Mouse (Mus musculus) forebrain, embryonic 16.5 days (tissue): ENCODE measurements at regions not wholly inside any gene's neighbourhood (a gene's known extent, or its start where the extent isn't known, plus 50 kb on each side); places are given as distances from the start of the nearest gene placed in this dataset.
A peak's percentile ranks its signal among the peaks of the same experiment; 100 is the strongest.

Experiments
- ATAC-seq: fragments of 200-750 bp; cut with Nextera tagmentation; 2 replicates; pipeline ENCODE4 v1.8.0; 2017; ENCODE audit warnings: mild to moderate bottlenecking, moderate library complexity
- H3K27ac ChIP-seq: fragments of 300-500 bp; sonication (generic); 2 replicates; pipeline ENCODE4 v1.5.1; 2014; ENCODE audit warnings: low read length, control low read depth
- H3K27me3 ChIP-seq: fragments of 300-500 bp; sonication (generic); replicated peaks from 2 replicates; pipeline ENCODE4 v1.6.1; 2014; ENCODE audit warnings: low read length; ENCODE audit not compliant: control insufficient read depth, insufficient read depth
- H3K36me3 ChIP-seq: fragments of 300-500 bp; sonication (generic); 2 replicates; pipeline ENCODE4 v1.6.1; 2014; ENCODE audit not compliant: control insufficient read depth, insufficient read depth
- H3K4me1 ChIP-seq: fragments of 300-500 bp; sonication (generic); replicated peaks from 2 replicates; pipeline ENCODE4 v1.6.1; 2014; ENCODE audit warnings: low read length; ENCODE audit not compliant: control insufficient read depth, insufficient read depth
- H3K4me2 ChIP-seq: fragments of 300-500 bp; sonication (generic); 2 replicates; pipeline ENCODE4 v1.6.1; 2014; ENCODE audit warnings: mild to moderate bottlenecking, low read length, control low read depth
- H3K4me3 ChIP-seq: fragments of 300-500 bp; sonication (generic); replicated peaks from 2 replicates; pipeline ENCODE4 v1.5.1; 2014; ENCODE audit warnings: mild to moderate bottlenecking, low read length, control low read depth
- H3K9ac ChIP-seq: fragments of 300-500 bp; sonication (generic); replicated peaks from 2 replicates; pipeline ENCODE4 v1.6.1; 2014; ENCODE audit warnings: low read depth, low read length, control low read depth
- H3K9me3 ChIP-seq: fragments of 300-500 bp; sonication (generic); 2 replicates; pipeline ENCODE4 v1.6.1; 2016; ENCODE audit warnings: low read length; ENCODE audit not compliant: control insufficient read depth
- WGBS: fragments of 180-500 bp; shearing (Covaris S2); extraction: QIAGEN DNeasy Blood & Tissue Kit; methylation state at CpG from one replicate; pipeline ENCODE4 v1.1.7; 2014; 5-methylcytosine and 5-hydroxymethylcytosine counted together

GRCm38 (mm10) chr1:52397460-52397859 lies 103.0 kb downstream of the Nab1 start:
- WGBS: 77% methylated on average over 3 of the region's 3 CpGs
- no peaks in the 10 kb centered on the region for H3K4me1 ChIP-seq
- no peak overlapping the region for H3K27ac ChIP-seq
- no peaks in the 10 kb centered on the region for H3K36me3 ChIP-seq
- H3K27me3 ChIP-seq: no peaks in the 10 kb centered on the region
- H3K4me3 ChIP-seq: no peak overlapping the region
- H3K9me3 ChIP-seq: no peaks in the 10 kb centered on the region
- no peak overlapping the region for H3K9ac ChIP-seq
- ATAC-seq: no peak
- H3K4me2 ChIP-seq: no peak overlapping the region

DNA sequence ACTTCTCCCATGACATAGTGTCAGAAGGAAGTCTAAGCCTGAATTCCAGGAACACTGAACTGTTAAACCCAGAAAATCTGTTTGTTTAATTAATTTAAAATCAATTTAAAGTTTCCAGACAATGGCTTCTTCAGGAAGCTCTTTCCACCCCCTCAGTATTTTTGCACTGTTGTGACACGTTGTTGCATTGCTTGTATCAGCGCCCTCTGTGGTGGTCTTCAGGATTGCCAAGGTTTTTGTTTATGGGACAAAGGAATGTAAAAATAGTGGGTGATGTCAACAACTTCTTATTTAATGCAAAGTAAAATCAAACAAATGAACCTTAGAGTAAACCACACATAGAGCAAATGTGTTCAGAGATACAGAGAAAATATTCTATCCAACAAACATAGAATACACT lies 107.5 kb downstream of the Nab1 start:
- Histone ChIP-seq H3K4me2 (no peak overlapping the region), H3K27me3 (no peaks in the 10 kb centered on the region), H3K4me3 (no peak overlapping the region), H3K4me1 (peaks cover 3% of the 10 kb centered on the region; the same call in 1 of the 2 replicates), H3K36me3 (no peaks in the 10 kb centered on the region), H3K9ac (no peak overlapping the region), H3K27ac (no peak overlapping the region), H3K9me3 (no peaks in the 10 kb centered on the region)
- 46% methylated on average over 2 of the region's 2 CpGs for WGBS
- ATAC-seq: no peak

GRCm38 (mm10) chr1:52388836-52389235 lies 111.6 kb downstream of the Nab1 start:
- Histone ChIP-seq H3K36me3 (no peaks in the 10 kb centered on the region), H3K4me1 (peaks cover 3% of the 10 kb centered on the region; the same call in 1 of the 2 replicates), H3K4me2 (no peak overlapping the region), H3K9ac (no peak overlapping the region), H3K27ac (no peak overlapping the region), H3K27me3 (no peaks in the 10 kb centered on the region), H3K4me3 (no peak overlapping the region), H3K9me3 (no peaks in the 10 kb centered on the region)
- no peak for ATAC-seq
- WGBS: 75% methylated on average over 6 of the region's 6 CpGs

- no peak overlapping the region for H3K27ac ChIP-seq
- peak; percentile 71 for ATAC-seq
- H3K4me2 ChIP-seq: no peak overlapping the region
- no peak overlapping the region for H3K9ac ChIP-seq
- 46% methylated on average over 6 of the region's 6 CpGs for WGBS
- H3K9me3 ChIP-seq: no peaks in the 10 kb centered on the region
- peaks cover 3% of the 10 kb centered on the region; the same call in 1 of the 2 replicates for H3K4me1 ChIP-seq
- no peak overlapping the region for H3K4me3 ChIP-seq
- no peaks in the 10 kb centered on the region for H3K36me3 ChIP-seq
- H3K27me3 ChIP-seq: no peaks in the 10 kb centered on the region
Measured at GRCm38 (mm10) chr1:52388118-52388517, 112.4 kb downstream of the Nab1 start.

- 82% methylated on average over 3 of the region's 3 CpGs for WGBS
- H3K9ac ChIP-seq: no peak overlapping the region
- no peak overlapping the region for H3K4me3 ChIP-seq
- no peaks in the 10 kb centered on the region for H3K36me3 ChIP-seq
- no peaks in the 10 kb centered on the region for H3K27me3 ChIP-seq
- no peak overlapping the region for H3K27ac ChIP-seq
- H3K4me2 ChIP-seq: no peak overlapping the region
- no peak for ATAC-seq
- peaks cover 3% of the 10 kb centered on the region; the same call in 1 of the 2 replicates for H3K4me1 ChIP-seq
- no peaks in the 10 kb centered on the region for H3K9me3 ChIP-seq
Measured at GRCm38 (mm10) chr1:52387062-52387461, 113.4 kb downstream of the Nab1 start.

- Histone ChIP-seq H3K9ac (no peak overlapping the region), H3K9me3 (no peaks in the 10 kb centered on the region), H3K36me3 (no peaks in the 10 kb centered on the region), H3K27me3 (no peaks in the 10 kb centered on the region), H3K4me3 (no peak overlapping the region), H3K4me2 (no peak overlapping the region), H3K27ac (no peak overlapping the region), H3K4me1 (no peaks in the 10 kb centered on the region)
- WGBS: 90% methylated on average over 6 of the region's 6 CpGs
- ATAC-seq: no peak
Measured at GRCm38 (mm10) chr1:52375320-52375719, 125.2 kb downstream of the Nab1 start.

- Histone ChIP-seq H3K4me3 (no peak overlapping the region), H3K4me1 (no peaks in the 10 kb centered on the region), H3K9ac (no peak overlapping the region), H3K27me3 (no peaks in the 10 kb centered on the region), H3K27ac (no peak overlapping the region), H3K9me3 (no peaks in the 10 kb centered on the region), H3K36me3 (no peaks in the 10 kb centered on the region), H3K4me2 (no peak overlapping the region)
- no peak for ATAC-seq
- whole genome bisulfite sequencing: 98% methylated on average over 2 of the region's 2 CpGs
Measured at GRCm38 (mm10) chr1:52374666-52375065, 125.8 kb downstream of the Nab1 start.

DNA sequence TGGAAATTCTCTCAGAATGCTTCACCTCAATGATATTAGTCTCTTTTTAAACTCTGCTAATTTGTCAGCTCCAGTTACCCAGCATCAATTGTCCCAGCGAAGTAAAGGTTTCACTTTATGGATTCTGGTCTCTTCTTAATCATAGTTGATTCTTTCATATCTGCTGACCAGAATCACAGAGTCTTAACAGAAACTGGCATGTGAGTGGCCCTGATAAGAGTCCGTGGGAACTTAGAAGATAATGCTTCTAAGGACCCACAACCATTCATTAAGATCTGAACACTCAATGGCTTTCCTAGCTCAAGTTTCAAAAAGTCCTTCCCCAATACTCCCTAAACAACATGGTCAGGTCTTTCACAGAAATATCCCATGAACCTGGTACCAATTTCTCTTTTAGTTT lies 126.7 kb downstream of the Nab1 start:
- no peak for ATAC-seq
- no peaks in the 10 kb centered on the region for H3K4me1 ChIP-seq
- no peak overlapping the region for H3K4me2 ChIP-seq
- no peak overlapping the region for H3K4me3 ChIP-seq
- WGBS: 89% methylated on average over 2 of the region's 2 CpGs
- H3K27ac ChIP-seq: no peak overlapping the region
- no peaks in the 10 kb centered on the region for H3K36me3 ChIP-seq
- no peaks in the 10 kb centered on the region for H3K27me3 ChIP-seq
- no peak overlapping the region for H3K9ac ChIP-seq
- no peaks in the 10 kb centered on the region for H3K9me3 ChIP-seq

DNA sequence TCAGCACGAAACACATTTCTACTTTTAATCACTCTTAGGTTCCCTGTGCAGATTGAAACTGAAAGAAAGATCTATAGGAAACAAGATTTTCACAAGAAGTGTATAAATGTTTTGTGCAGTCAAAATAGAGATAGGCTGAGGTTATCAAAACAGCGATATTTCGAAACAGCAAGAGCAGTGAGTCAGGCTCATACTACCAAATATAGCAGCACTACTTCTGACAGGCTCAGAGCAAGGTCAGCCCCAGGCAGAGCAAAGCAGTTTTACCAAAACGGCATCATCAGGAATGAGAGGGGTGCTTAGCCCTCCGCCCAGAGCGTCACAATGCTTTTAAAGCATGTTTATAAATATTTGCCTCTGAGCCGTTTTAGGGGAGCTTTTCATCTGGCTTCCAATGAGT lies 133.4 kb upstream of the Gls start:
- WGBS: 81% methylated on average over 7 of the region's 7 CpGs
- H3K4me1 ChIP-seq: no peaks in the 10 kb centered on the region
- H3K36me3 ChIP-seq: no peaks in the 10 kb centered on the region
- no peak overlapping the region for H3K4me3 ChIP-seq
- no peak overlapping the region for H3K9ac ChIP-seq
- no peak for ATAC-seq
- H3K9me3 ChIP-seq: no peaks in the 10 kb centered on the region
- H3K4me2 ChIP-seq: no peak overlapping the region
- H3K27ac ChIP-seq: no peak overlapping the region
- no peaks in the 10 kb centered on the region for H3K27me3 ChIP-seq

DNA sequence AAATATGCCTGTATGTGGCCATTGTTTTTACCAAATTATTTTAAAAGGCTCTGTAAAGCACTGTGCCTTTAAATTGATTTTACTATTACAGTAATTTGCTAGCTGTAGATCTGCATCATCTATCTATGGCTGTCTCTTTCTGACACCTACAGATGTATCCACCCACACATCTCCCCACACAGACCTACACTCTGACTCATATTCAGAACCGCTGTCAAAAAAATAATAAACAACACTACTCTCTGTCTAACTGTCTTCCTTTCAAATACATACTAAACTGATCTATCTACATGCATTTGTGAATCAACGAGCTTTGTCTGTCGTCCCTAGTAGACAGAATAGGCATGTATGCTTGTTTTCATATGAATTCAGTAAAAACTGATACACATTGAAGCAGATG lies 130.6 kb upstream of the Gls start:
- WGBS: 91% methylated on average over 3 of the region's 3 CpGs
- no peak overlapping the region for H3K4me3 ChIP-seq
- no peaks in the 10 kb centered on the region for H3K27me3 ChIP-seq
- no peak overlapping the region for H3K27ac ChIP-seq
- peak; percentile 38; the same call in 1 of the 2 replicates for ATAC-seq
- H3K9me3 ChIP-seq: no peaks in the 10 kb centered on the region
- no peak overlapping the region for H3K9ac ChIP-seq
- H3K36me3 ChIP-seq: no peaks in the 10 kb centered on the region
- no peaks in the 10 kb centered on the region for H3K4me1 ChIP-seq
- no peak overlapping the region for H3K4me2 ChIP-seq
